Mouse (Mus musculus) spleen, adult 18-20 months (tissue): ENCODE results near the gene Gm9833.
"Not testable (repeated sequence)": the region's sequence is repeated elsewhere in the genome, so short reads cannot be mapped to it uniquely, and the experiment has no call there.

Experiments
- DNase-seq, 2 experiments: peaks; one replicate each; pipeline ENCODE4 v3.0.0; 2022; ENCODE audit warnings: mixed read lengths in 2 of 2

The Gm9833 gene

GRCm38 (mm10) chr3:10087994-10088393 is at the start of gene Gm9833:
TSS of gene Gm9833 (plus strand) at chr3:10088110.
- DNase-seq: not testable (repeated sequence)

GRCm38 (mm10) chr3:10070070-10070469 is 17.8 kb upstream of the Gm9833 start:
- DNase-seq: no peak

DNA sequence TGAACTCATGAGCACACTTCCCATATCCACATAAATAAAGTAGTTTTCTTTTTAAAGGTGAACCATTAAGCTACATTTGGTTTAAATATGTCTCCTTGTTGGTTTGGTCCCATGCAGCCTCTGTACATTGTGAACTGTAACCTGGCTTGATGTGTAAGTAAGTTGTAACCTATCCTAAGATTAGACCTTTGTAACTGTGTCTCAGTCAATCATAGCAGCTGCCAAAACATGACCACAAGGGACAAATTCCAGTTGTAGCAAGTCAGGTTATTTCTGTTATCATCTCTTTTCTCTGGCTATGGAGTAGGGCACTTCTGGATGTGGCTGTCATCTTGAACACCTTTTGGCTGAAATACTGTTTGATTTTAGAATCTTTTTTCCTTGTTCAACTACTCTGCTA is 12.1 kb upstream of the Gm9833 start:
- no peak for DNase-seq

DNA sequence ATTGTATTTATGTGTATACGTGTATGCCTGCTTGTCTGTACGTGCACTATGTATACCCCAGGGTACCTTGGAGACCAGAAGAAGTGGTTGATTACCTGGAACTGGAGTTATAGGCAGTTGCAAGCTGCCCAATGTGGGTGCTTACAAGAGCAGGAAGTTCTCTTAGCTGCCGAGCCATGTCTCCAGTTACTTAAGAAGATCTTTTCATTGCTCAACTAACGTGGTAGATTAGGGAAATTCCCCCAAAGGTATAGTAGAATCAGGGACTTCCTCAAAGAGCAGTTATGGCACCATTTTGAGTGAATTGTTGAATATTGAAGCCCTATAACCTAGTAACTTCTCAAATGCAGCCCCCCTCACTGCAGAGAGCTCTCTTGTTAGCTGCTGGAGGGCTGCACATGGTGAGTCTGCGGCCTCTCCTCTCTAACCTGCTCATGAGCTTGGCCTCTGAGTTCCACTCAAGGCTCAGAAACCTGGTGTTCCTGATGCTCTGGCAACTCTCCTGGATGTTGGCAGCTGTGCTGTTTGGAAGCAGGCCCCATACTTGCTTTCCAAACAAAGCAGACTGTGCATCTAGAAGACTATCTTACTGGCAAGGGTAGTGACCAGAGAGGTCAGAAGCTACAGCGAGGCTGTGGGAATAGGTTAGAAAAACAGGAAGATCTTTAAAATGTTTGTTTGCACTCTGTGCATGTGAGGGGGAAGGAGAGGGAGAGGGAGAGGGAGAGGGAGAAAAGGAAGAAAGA is 10.6 kb upstream of the Gm9833 start:
- DNase-seq: no peak

DNA sequence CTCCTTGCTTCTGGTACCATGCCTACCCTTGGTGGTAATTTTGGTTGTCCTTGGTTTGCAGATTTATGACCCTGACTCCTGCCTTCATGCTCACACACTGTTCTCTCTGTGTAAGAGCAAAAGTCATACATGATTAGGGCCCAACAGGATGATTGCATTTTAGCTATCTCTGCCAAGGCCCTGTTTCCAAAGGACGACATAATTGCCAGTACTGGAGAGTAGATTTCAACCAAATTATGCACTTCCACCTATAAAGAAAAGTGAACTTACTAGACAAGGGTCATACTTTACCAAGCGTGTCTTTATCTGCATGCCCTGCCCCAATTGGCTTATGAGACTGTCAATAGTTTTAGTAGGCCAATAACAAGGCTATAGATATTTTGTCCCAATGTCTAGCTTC is 9.8 kb upstream of the Gm9833 start:
- DNase-seq: no peak

DNA sequence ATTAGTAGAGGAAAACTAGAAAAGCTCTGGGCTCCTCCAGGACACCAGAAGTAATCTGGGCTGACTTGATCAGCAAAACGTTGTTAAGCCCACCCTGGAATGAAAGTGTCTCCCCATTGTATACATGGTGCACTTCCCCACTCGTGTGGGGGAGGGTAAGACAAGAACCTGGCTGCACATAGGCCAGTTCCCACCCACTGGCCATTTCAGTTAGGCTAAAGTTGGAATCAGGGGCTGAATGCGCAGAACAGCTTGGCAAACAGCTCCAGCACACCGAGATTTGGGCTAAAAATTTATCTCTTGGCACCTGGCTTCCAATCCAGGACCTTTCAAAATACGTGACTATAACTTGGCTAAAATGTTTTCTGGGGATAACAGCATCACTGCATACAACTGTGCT is 6.6 kb upstream of the Gm9833 start:
- no peak for DNase-seq

DNA sequence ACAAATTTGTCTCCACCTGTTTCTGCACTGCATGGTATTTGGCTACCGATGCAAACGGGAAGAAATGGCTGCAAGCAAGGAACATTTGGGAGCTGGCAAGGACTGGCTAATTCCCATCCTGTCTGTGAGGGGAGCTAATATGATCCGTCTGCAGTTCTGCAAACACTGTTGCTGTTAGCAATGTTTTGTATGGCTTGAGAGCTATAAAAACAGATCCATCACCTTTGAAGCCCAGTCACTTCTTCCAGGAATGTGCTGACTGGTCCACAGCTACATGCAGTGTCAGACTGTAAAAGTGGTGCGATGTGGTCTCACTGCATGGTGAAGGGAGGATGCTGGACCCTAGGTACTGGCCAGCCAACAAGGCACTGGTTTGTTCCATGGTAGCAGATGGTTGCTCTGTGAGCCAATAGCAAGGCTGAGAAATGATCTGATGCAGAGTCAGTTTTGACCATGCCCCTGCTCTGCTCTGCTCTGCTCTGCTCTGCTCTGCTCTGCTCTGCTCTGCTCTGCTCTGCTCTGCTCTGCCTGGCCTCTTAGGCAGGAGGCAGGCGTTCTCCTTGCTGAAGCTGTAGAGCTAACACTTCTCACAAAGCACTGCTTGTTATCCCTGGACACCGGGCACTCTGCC is 5.9 kb upstream of the Gm9833 start:
- DNase-seq: no peak

DNA sequence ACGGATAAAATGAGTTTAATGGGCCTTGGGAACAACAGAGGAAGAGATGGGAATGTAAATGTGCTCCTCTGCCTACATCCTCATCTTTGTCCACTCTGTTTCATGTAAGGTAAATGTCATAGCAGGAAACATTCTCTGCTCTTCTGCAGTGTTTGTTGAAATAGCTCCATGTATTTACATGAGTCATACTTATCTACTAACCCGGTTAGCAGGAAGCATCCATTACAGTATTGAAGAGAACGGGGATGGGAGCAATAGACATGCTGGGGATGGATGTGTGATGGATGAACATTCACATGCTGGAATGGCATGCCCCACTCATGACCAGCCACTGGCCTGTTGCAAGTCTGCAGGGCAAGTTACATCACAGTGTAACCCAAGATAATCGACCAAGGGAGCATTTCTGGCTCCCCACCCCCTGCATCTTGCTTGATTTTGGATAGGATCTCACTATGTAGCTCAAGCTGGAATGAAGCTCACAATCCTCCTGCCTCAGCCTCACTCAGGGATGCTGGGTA is 5.3 kb upstream of the Gm9833 start:
- no peak for DNase-seq

DNA sequence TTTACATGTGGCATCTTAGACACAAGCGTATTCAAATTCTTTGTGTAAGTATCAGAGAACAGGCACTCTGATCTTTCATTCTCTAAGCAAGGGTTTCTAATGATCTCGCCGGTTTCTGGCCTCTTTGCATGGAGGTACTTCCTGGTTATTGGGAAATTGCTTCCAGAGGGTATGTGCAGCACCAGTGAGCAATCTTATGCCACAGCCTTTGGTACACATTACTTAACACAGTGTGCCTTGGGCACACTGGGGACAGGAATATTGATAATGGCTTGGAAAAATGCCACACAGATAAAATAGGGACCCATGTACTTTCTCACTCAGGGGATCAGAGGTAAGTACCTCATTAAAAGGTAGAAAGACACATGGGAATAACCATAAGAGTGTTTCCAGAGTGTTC is 3.8 kb upstream of the Gm9833 start:
- no peak for DNase-seq

GRCm38 (mm10) chr3:10085396-10086119 is 2.4 kb upstream of the Gm9833 start:
- no peak for DNase-seq

DNA sequence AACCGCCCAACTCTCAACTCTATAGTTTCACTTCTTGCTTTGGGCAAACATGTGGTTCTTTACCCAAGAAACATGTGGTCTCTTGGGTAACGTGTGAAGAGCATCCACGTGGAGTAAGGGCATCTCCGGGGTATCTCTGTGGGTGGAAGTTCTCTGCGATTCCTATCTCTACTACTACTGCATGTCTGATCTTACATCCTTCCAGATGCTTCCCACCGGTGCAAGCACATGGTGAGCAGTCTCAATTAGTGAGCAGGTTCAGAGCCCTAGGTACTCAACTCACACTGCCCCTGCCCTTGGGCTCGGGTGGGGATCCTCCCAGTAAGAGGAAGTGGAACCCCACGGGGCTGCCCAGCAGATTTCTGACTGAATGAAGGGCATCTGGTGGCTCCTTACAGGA is 399 bp upstream of the Gm9833 start:
- peak; percentile 13 to 19 for DNase-seq

GRCm38 (mm10) chr3:10091616-10092140 is 3.8 kb downstream of the Gm9833 start:
- no peak for DNase-seq

DNA sequence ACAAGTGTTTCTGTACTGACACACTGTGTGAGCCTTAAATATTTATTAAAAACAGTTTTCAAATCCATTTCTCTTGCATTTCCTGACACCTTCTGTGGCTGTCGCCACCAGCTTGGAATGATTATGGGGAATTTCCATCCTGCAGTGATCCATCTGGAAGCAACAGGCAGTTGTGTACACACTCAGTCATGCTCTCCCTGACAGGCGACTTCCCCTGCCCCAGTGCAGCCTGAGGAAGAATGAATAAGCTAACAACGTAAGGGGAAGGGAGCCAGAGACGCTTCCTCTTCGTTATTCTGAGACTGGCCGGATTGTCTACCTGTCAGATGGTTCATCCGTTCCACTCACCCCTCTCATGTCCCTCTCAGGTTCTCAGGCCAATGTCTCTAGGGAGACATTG is 4.6 kb downstream of the Gm9833 start:
- DNase-seq: no peak

DNA sequence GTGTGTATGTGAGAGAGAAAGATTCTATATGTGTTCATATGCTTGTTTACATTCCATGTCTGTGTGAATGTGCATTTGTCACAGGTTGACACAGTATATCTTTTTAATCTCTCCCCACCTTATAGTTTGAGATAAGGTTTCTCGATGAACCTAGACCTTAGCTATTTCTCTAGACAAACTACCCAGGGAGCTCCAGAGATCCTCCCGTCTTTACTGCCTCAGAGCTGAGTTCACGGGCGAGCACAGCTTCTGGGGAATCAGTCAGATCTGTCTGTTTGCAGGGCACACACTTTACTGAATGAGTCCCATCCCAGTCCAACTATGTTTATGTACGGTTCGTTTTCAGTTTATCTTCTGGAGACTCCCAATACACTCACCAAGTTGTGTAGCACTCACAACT is 5.0 kb downstream of the Gm9833 start:
- no peak for DNase-seq

DNA sequence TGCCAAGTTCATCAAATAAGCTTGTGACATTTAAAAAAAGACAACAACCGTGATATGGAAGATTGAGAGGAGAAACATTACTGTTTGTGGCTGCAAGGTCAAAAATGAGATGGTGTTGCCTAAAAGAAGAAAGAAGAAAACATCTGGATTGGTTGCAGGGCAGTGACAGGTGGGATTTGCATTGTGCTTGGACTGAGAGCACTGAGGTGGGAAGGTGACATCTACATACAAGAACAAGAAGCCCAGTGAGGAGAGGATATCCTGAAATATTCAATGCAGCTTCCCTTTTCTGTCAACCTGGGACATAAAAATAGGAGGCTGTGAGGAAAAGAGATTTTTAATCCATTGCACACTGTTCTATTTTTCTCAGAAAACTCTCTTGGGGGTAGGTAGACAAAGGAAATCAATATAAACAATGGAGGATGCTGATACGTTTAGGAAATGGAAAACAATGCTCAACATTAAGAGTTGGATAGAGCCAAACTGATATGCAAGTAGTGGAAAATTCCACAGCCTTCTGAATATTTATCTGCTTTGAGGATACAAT is 7.2 kb downstream of the Gm9833 start:
- DNase-seq: no peak

DNA sequence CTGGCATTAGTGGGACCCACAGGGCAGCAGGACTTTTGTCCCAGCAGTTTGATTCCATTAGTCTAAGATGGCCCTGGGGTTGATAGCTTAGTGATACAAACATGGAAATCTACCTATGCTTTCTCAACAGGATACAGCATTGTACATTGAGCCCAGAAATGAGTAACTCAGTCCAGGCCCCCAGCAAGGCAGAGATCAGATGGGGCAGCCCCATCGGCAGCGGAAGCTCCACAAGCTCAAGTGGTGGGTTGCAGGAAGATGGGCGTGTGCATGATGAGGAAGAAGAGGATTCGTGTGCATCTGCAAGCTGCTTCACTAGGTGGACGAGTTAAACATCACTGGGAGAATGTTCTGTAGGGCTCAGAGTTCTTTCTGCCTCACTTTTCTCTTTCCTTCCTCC is 11.8 kb downstream of the Gm9833 start:
- DNase-seq: no peak

- no peak for DNase-seq
These were observed 23.7 kb downstream of the Gm9833 start for GRCm38 (mm10) chr3:10111570-10111969.

DNA sequence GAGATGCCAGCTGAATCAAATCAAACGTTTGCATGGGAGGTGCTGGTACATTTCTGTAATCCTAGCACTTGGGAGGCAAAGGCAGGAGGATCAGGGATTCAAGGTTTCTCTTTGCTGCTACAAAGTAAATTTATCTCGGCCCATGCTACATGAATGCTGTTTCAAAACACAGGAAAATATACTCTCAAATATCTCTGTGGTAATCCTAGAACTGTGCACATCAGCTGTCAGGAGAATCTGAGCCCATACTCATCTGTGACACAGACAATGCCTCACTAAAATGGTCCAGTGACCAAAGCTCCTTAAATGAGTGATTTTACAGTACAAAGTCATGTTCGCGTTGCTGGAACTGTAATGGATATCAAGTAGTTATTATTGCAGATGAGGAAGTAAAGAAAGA is 24.3 kb downstream of the Gm9833 start:
- DNase-seq: no peak

DNA sequence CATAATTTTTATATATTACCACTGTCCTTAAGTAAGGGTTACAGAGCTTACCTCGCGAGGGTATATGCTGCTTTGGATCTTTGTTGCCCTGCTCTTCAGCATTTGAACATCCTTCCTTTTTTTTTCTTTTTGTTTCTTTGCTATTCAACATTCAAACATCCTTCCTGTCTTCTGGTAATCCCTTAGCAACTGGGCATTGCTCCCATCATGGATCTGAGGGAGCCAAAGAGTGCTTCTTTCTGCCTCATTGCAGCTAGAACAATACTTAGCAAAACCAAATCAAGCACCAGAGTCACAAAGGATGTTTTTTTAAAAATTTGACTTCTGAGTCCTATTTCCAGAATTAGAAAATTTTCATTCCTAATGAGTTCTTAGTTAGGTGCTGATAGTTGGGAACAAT is 24.8 kb downstream of the Gm9833 start:
- no peak for DNase-seq

- DNase-seq: no peak
These were observed 28.6 kb downstream of the Gm9833 start for GRCm38 (mm10) chr3:10116531-10116930.

- no peak for DNase-seq
These were observed 33.3 kb downstream of the Gm9833 start for GRCm38 (mm10) chr3:10121232-10121631.

DNA sequence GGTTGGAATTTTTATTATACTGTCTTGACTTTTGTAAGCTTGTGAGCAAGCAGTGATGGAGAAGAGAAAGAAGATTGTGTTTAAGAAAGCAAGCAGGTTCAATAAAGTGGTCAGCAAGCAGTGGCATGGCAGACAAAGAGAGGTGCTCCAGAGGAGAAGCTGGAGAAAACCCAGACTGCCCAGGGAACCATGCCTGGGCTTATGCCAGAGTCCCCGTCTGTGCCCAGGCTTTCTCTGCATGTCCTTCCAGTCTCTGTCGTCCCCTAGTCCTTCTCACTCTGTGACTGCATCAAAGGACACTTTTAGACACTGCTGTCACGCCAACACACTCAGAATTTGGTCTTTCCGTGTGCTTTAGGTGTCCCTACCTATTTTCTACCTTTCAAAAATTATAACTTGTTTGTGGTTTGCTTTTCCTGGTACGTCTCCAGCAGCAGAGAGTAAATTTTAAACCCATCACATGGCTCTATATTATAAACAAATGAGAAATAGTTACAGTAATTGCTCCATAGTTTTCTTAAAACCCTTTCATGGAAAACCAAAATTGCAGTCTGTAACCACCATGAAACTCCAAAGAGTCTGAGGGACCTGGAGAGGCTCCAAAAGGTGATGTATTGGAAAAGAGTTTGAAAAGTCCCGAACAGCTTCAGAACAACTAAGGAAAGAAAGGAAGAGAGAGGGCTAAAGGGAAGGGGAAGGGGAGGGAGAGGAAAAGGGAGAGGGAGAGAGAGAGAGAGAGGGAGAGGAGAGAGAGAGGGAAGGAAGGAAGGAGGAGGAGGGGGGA is 34.2 kb downstream of the Gm9833 start:
- no peak for DNase-seq
